Mouse (Mus musculus): Measurements from ENCODE around the gene Ywhag.

Gene Ywhag

GRCm38 (mm10) chr5:135951660-135952059 lies 17.2 kb upstream of the Ywhag start:
- DNase-seq (ENCODE audit: low spot score in 2 of 2) = no peak

DNA sequence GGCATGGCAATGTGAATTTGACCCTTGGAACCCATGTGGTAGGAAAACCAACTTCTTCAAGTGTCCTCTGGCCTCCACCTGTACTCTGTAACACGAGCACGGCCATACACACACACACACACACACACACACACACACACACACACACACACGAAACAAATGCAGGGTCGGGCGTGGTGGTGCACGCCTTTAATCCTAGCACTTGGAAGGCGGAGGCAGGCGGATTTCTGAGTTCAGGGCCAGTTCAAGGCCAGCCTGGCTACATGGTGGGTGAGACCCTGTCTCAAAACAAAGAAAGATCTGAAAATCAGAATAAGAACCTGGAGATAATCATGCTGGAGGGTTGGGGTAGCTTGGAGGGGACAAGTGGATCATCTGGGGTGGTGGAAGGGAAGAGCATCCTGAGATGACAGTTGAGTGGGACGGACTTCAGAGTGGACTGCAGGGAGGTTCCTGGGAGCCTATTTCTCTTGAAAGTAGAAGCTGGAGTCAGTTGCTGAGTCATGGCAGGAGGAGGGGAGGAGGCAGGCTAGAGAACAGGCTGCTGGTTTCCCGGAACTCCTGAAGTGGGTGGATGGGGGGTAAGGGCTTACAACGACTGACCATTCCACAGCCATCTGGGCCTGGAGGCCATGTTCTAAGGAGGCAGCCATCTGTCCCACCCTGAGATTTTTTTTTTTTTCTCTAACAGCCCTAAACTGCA lies 16.4 kb upstream of the Ywhag start:
- no peak for DNase-seq (ENCODE audit: low spot score in 2 of 2)

DNA sequence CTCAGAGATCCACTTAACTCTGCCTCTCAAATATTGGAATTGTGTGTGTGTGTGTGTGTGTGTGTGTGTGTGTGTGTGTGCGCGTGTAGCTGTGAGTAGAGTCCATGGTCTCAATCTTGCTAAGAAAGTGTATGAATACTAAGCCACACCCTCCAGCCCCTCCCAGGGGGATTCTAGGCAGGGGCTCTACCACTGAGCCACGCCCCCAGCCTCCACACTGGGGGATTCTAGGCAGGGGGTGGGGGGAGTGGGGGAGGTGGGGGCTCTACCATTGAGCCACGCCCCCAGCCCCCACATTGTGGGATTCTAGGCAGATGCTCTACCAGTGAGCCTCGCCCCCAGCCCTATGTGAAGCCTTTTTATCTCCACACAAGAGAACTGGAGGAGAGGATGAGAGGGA lies 12.2 kb upstream of the Ywhag start:
- no peak for DNase-seq (ENCODE audit: low spot score in 2 of 2)

- no peak for DNase-seq (ENCODE audit: low spot score in 2 of 2)
Observed at GRCm38 (mm10) chr5:135945916-135946408, 11.5 kb upstream of the Ywhag start.

DNA sequence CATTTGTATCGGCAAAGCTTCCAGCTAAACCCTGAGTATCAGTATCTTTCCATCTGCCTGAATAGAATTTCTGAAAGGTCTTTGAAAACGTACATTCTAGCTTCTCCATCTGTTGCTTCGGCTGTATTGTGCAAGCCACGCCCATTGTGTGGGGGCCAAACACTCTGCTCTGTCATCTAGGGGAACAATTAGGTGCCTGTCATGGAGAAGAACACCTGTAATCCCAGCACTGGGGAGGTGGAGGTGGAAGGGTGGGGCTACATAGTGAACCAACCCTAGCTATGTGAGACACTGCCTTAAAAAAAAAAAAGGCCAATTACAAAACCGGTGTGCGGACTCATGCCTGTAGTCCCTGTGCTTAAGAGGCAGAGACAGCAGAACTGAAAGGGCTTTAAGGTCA lies 8.3 kb upstream of the Ywhag start:
- DNase-seq (ENCODE audit: low spot score in 2 of 2) = no peak

DNA sequence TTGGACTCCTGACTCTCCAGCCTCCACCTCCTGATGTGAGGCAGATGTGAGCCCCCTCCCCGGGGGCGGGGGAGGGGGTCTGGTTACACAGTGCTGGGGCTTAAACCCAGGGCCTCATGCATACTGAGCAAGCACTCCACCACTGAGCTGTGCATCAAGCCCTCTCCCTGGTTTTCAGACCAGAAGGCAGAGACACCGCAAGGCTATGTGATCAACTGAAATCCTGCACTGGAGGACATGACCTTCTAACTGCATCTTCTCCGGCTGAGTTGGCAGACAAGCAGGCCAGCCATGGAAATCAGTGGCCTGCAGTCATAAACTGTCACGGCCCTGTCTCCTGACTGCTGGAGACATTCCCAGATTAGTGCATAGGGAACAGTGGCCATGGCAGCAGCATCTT lies 6.2 kb upstream of the Ywhag start:
- DNase-seq (ENCODE audit: low spot score in 2 of 2) = no peak

DNA sequence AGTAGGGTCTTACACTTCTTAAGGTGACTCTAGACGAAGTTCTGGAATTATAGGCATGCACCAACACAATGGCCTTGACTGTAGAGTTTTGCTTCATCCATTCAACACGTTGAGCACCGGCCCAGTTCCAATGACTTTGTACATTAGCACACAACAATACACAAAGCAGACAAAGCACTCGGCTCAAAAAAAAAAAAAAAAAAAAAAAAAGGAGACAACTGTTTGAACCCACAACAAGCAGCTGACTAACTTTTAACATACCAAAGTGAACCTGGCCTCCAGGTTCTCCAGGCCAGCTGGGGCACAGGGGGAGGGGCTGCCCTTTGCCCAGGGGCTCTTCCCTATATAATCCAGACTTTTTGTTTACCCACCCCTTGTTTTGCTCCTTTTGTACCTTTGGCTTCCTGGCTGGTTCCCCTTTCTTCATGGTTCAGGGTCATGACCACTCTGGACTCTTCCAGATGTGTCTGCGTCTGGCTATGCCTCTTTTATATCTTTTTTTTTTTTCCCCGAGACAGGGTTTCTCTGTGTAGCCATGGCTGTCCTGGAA lies 1.3 kb upstream of the Ywhag start:
- no peak for DNase-seq (ENCODE audit: low spot score in 2 of 2)

DNA sequence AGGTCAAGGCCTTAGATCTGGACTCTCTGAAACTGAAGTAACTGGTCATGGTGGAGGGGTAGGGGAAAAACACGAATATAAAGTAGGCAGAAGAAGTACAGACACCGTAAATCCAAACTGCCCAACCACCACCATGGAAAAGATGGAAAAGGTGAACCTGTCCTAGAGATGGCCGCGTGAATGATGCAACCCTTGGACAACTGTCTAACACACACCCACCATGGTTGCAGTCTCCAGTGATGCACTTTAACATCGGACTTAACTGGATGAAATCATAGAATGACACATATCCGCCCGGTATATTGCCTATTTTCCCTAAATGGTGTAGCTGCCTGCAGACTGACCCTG lies 734 bp upstream of the Ywhag start:
- no peak for DNase-seq (ENCODE audit: low spot score in 2 of 2)

GRCm38 (mm10) chr5:135933900-135934441 lies 445 bp downstream of the Ywhag start:
- DNase-seq (ENCODE audit: low spot score in 2 of 2) = peak; percentile 72 to 77

GRCm38 (mm10) chr5:135933222-135933899 lies 1.1 kb downstream of the Ywhag start:
- no peak for DNase-seq (ENCODE audit: low spot score in 2 of 2)

GRCm38 (mm10) chr5:135932359-135932758 lies 2.1 kb downstream of the Ywhag start:
- no peak for DNase-seq (ENCODE audit: low spot score in 2 of 2)

DNA sequence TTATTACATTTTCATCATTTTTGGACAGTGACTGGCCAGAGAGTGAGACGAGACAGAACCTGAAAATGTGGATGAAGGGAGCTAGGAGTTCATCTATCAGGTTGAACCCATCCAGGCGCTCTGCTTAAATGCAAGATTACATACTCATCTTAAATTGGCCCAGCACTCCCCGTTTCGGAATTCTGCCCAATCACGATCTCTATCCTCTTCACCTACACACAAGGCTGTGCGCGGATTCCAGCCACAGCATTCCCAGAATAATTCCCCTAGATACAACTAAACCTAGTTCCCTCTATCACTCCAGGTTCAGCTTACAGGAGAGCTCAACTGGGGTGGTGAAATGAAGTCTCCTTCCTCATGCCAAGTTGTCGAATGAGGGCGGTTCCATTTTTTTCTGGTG lies 2.9 kb downstream of the Ywhag start:
- DNase-seq (ENCODE audit: low spot score in 2 of 2) = peak in 1 of 2 experiments; percentile 62

DNA sequence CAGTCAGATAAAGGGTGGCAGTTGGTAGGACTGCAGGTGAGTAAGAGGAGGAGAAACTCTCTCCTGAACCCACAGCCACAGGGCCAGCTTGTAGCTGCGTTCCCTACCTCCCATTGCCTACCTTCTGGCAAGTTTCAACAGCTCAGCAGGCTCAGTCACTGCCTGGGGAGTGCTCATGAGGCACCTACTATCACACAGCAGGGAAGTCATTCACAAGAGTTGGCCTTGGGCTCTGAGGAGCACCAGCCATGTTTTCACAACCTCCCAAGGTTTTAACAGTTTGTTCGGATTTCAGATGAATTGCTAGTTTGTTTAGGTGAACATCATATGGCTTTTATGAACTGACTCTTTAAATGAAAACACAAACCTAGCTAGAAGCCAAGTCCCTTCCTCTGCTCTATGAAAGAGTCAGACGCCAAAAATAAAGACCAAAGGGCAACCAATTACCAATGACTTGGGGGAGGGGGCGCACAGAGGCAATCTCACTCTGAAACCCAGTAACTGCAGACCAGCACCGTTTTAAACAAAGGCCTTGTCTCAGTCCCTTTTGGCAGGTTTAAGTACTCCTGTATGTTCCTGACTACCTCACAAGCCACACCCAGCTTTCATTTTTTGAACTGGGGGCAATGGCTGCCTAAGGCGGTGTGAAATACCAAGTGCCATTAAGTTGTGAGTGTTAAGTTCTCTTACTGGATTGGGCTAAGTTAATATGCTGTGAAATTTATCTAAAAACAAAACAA lies 4.6 kb downstream of the Ywhag start:
- no peak for DNase-seq (ENCODE audit: low spot score in 2 of 2)

DNA sequence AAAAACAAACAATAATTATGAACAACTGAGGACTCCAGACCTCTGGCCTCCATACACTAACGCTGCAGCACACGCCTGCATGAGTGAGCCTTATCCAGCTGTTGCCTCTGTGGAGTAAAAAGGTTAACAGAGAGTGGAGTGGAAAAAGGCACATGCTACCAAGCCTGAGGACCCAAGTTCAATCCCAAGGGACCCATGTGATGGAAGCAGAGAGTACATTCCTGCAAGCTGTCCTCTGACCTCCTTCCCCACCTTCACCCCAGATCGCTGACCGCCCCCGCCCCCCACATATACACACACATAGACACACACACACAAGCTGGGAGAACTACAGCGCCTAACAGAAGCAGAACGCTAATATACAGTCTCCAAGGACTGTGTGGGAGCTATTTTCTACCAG lies 10.5 kb downstream of the Ywhag start:
- DNase-seq (ENCODE audit: low spot score in 2 of 2) = no peak

GRCm38 (mm10) chr5:135919902-135920301 lies 14.5 kb downstream of the Ywhag start:
- no peak for DNase-seq (ENCODE audit: low spot score in 2 of 2)

DNA sequence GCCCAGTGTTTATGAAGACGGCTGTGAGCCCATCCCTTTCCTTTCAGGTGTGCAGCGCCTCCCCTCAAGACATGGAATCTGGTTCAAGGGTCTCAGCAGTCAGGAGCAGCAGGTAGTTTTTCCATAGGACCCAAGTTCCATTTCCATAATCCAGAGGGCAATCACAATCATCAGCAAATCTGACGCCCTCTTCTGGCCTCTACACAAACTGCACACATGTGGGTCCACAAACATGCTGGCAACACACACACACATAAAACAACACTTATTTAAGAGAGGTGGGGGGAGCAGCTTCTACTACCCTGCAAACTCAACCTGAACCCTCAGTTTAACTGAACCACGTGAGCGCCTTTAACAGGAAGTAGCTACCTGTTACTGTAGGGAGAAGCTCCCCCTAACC lies 15.8 kb downstream of the Ywhag start:
- DNase-seq (ENCODE audit: low spot score in 2 of 2) = no peak

- no peak for DNase-seq (ENCODE audit: low spot score in 2 of 2)
Observed at GRCm38 (mm10) chr5:135918059-135918437, 16.4 kb downstream of the Ywhag start.

DNA sequence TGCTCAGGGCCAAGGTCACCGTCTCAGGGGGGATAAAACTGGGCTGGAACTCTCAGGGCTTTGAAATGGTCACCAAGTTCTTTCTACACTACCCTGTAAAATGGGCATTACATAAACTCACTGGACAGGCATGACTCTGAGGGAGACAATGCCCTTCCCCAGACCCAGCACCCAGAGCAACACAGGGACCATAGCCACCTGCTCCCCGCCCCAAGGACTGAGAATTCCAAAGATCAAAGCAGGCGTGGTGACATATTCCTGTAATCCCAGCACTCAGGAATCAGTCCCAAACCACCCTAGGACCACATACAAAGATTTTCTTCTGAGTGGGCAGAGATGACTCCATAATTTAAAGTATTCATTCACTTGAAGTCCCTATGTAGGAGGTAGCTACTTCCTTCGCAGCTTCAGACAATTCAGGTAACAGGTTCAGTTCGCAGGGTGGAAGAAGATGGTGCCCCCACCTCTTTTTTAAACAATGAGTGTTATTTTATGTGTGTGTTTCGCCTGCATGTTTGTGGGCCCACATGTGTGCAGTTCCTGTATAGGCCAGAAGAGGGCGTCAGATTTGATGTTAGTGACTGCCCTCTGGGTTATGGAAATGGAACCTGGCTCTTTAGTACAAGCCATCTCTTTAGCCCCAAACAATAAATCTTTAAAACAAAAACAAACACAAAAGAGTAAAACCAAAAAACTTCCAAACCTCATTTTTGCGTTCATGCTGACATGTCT lies 16.9 kb downstream of the Ywhag start:
- no peak for DNase-seq (ENCODE audit: low spot score in 2 of 2)

- DNase-seq (ENCODE audit: low spot score in 2 of 2) = no peak
Observed at GRCm38 (mm10) chr5:135916601-135917000, 17.8 kb downstream of the Ywhag start.

GRCm38 (mm10) chr5:135916051-135916565 lies 18.3 kb downstream of the Ywhag start:
- no peak for DNase-seq (ENCODE audit: low spot score in 2 of 2)

DNA sequence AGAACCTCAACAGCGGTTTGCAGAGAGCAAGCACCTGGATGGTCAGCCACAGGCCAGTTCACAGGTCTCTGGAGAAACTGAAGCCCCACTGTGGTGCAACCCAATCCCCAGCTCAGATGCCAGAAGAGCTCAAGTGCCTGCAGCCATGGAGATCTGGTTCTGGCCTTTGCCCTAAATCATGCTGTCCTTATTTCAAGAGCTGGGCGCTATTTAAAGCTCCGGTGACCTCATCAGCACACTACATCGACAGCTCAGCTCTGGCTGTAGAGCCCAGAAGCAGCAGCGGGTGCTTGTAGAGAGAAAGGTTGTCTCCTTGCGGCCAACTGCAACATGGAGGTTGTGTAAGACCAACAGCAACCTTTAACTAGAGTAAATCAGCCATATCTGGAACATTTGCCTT lies 20.3 kb downstream of the Ywhag start:
- no peak for DNase-seq (ENCODE audit: low spot score in 2 of 2)

All from right cerebral cortex, adult 2 months (tissue).